Mouse (Mus musculus): ENCODE measurements around the gene Nr1h2. TPM values are rescaled to one million over a fixed set of nuclear protein-coding genes. Genes with fewer than 3 reads are reported as not detected.

Gene Nr1h2
- total and polyA plus RNA-seq, 3 experiments: 49.7 to 84.8 (median 53.7) TPM

DNA sequence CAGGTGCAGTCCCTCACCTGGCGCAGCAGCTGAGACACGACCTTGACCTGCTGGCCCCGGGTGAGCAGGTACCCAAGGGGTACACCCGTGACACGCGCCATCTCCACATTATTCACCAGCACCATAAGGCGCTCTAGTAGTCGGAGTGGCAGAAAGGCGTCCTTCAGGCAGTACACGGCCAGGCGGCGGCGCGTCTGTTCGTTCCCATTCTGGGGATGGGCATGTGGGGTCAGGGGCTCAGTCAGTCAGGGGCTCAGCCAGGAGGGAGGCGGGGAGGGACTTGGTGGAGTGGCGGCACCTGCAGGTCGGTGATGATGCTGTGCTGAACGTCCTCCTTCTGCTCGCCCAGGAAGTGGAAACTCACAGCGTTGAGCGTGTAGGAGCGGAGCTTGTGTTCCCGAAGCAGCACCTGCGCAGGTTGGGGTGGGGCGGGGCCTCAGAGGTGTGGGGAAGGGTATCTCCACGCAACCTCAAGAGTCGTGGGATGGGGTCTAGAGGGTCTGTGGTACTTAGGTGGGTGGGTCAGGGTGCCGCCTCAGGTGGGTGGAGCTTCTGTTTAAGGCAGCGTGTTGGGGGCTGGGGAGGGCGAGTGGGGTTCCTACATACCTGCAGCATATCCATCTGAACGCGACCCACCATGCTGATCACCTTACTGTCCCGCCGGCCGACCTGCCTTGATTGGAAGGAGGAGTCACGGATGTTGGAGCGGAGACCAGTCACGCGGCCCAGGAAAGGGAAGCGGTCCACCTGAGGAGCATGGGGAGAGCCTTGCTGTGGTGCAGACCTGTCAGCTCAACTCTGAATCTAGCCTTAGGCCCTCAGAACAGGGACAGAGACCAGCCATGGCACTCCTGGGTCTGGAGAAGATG lies 14.8 kb downstream of the Nr1h2 start:
- no peak overlapping the region for H3K27ac ChIP-seq
- no peaks in the 10 kb centered on the region for H3K79me2 ChIP-seq (replicated peaks; ENCODE audit: control insufficient read depth, insufficient read depth, low read length)
- no peak overlapping the region for H3K9ac ChIP-seq (ENCODE audit: low read depth, low read length)
- 93% methylated on average over 41 of the region's 41 CpGs for WGBS
- H3K36me3 ChIP-seq (ENCODE audit: control insufficient read depth, insufficient read depth, low read length): no peaks in the 10 kb centered on the region
- no peak for DNase-seq
- no peak for TF ChIP-seq EP300 (IDR thresholded peaks at IDR 0.05; ENCODE audit: insufficient read depth, low read depth, low read length)
- no peak for TF ChIP-seq CTCF (IDR thresholded peaks at IDR 0.05)
- no peaks in the 10 kb centered on the region for H3K27me3 ChIP-seq (ENCODE audit: control insufficient read depth, insufficient read depth, low read length)
- H3K4me3 ChIP-seq: no peak overlapping the region
- H3K4me1 ChIP-seq (ENCODE audit: control insufficient read depth, insufficient read depth, low read length): no peaks in the 10 kb centered on the region
- intact Hi-C loops (cut with DNase I): no loop called here

GRCm38 (mm10) chr7:44537496-44537895 lies 16.3 kb downstream of the Nr1h2 start:
- no peaks in the 10 kb centered on the region for H3K36me3 ChIP-seq (ENCODE audit: control insufficient read depth, insufficient read depth, low read length)
- H3K27me3 ChIP-seq (ENCODE audit: control insufficient read depth, insufficient read depth, low read length): no peaks in the 10 kb centered on the region
- TF ChIP-seq POLR2A (IDR thresholded peaks at IDR 0.05; ENCODE audit: insufficient read depth, low read depth, low read length) (no peak), CTCF (IDR thresholded peaks at IDR 0.05) (no peak), EP300 (IDR thresholded peaks at IDR 0.05; ENCODE audit: insufficient read depth, low read depth, low read length) (no peak)
- H3K79me2 ChIP-seq (replicated peaks; ENCODE audit: control insufficient read depth, insufficient read depth, low read length): no peaks in the 10 kb centered on the region
- no peak overlapping the region for H3K9ac ChIP-seq (ENCODE audit: low read depth, low read length)
- no peak overlapping the region for H3K4me3 ChIP-seq
- intact Hi-C loops (cut with DNase I): no loop called here
- no peaks in the 10 kb centered on the region for H3K4me1 ChIP-seq (ENCODE audit: control insufficient read depth, insufficient read depth, low read length)
- H3K27ac ChIP-seq: no peak overlapping the region
- WGBS: 92% methylated on average over 13 of the region's 13 CpGs
- no peak for DNase-seq

DNA sequence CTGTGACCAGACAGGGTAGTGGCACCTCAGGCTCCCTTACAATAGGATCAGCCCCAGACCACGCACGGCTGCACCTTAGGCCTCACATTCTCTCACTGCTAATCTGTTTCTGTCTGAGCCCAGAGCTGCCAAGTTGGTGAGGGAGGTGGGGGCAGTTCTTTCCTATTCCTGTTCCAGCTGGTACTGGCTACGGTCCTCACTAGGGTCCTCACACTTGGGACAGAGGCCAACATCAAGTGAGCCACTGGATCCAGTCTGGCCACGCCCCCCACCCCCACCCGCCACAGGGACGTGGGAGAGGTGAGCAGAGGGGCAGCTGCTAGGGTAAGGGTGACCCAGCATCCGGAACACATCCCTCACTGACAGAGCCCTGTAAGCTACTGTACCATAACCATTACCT lies 16.7 kb downstream of the Nr1h2 start:
- Histone ChIP-seq H3K36me3 (ENCODE audit: control insufficient read depth, insufficient read depth, low read length) (no peaks in the 10 kb centered on the region), H3K9ac (ENCODE audit: low read depth, low read length) (no peak overlapping the region), H3K4me3 (no peak overlapping the region), H3K27ac (no peak overlapping the region), H3K4me1 (ENCODE audit: control insufficient read depth, insufficient read depth, low read length) (no peaks in the 10 kb centered on the region), H3K27me3 (ENCODE audit: control insufficient read depth, insufficient read depth, low read length) (no peaks in the 10 kb centered on the region), H3K79me2 (replicated peaks; ENCODE audit: control insufficient read depth, insufficient read depth, low read length) (no peaks in the 10 kb centered on the region)
- TF ChIP-seq EP300 (IDR thresholded peaks at IDR 0.05; ENCODE audit: insufficient read depth, low read depth, low read length): no peak
- no peak for TF ChIP-seq POLR2A (IDR thresholded peaks at IDR 0.05; ENCODE audit: insufficient read depth, low read depth, low read length)
- no peak for TF ChIP-seq CTCF (IDR thresholded peaks at IDR 0.05)
- intact Hi-C loops (cut with DNase I): no loop called here
- WGBS: 70% methylated on average over 7 of the region's 7 CpGs
- DNase-seq: no peak

- Histone ChIP-seq H3K27me3 (ENCODE audit: control insufficient read depth, insufficient read depth, low read length) (no peaks in the 10 kb centered on the region), H3K27ac (no peak overlapping the region), H3K4me1 (ENCODE audit: control insufficient read depth, insufficient read depth, low read length) (no peaks in the 10 kb centered on the region), H3K79me2 (replicated peaks; ENCODE audit: control insufficient read depth, insufficient read depth, low read length) (no peaks in the 10 kb centered on the region), H3K4me3 (no peak overlapping the region), H3K9ac (ENCODE audit: low read depth, low read length) (no peak overlapping the region), H3K36me3 (ENCODE audit: control insufficient read depth, insufficient read depth, low read length) (no peaks in the 10 kb centered on the region)
- peak in 1 of 2 experiments; percentile 32 for DNase-seq
- TF ChIP-seq EP300 (IDR thresholded peaks at IDR 0.05; ENCODE audit: insufficient read depth, low read depth, low read length) (no peak), CTCF (IDR thresholded peaks at IDR 0.05) (no peak), POLR2A (IDR thresholded peaks at IDR 0.05; ENCODE audit: insufficient read depth, low read depth, low read length) (no peak)
- intact Hi-C loops (cut with DNase I): no loop called here
- WGBS: 60% methylated on average over 6 of the region's 6 CpGs
These were observed 17.2 kb downstream of the Nr1h2 start for GRCm38 (mm10) chr7:44536590-44536968.

DNA sequence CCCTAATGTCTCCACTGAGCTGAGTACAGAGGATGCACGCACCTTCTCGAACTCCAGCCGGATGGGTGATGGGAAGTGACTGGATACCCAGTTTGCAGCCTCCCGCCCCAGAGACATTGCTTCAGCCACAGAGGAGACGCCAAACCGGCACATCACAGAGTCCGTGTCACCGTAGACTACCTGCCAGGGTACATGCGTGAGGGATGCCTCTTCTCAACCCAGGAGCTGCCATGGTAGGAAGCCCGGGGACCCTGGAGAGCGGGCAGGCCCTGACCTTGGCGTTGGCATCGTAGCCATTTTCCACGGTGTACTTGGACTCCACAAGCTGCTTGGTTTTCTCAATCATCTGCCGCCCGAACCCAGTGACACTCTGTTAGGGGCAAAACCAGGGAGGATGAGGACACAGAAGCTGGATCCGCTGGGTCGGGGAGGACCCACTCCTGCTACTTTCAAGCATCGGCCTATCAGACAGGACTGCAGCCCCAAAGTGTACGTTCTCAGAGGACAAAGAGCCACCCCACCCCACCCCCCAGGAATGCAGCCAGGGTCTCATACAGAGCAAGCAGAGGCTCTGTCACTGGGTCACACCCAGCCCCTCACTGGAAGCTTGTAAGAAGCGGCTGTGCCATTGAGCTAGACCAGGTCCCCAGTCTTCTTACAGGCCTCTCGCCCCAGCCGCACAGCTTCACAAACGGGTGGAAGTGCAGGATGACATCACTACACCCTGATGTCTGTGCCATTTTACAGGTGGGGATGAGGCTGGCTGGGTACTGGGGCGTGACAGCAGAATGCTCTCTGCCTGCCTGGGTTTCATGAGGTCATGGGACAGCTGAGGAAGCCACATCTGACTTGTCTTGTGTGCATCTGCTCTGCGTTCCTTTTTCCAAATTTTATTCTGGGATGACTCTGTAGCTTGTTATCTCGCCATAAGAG lies 17.8 kb downstream of the Nr1h2 start:
- no peaks in the 10 kb centered on the region for H3K79me2 ChIP-seq (replicated peaks; ENCODE audit: control insufficient read depth, insufficient read depth, low read length)
- no peak overlapping the region for H3K9ac ChIP-seq (ENCODE audit: low read depth, low read length)
- no peak for TF ChIP-seq POLR2A (IDR thresholded peaks at IDR 0.05; ENCODE audit: insufficient read depth, low read depth, low read length)
- TF ChIP-seq EP300 (IDR thresholded peaks at IDR 0.05; ENCODE audit: insufficient read depth, low read depth, low read length): no peak
- no peak for TF ChIP-seq CTCF (IDR thresholded peaks at IDR 0.05)
- intact Hi-C loops (cut with DNase I): no loop called here
- 90% methylated on average over 27 of the region's 27 CpGs for WGBS
- H3K4me1 ChIP-seq (ENCODE audit: control insufficient read depth, insufficient read depth, low read length): no peaks in the 10 kb centered on the region
- no peaks in the 10 kb centered on the region for H3K27me3 ChIP-seq (ENCODE audit: control insufficient read depth, insufficient read depth, low read length)
- no peak for DNase-seq
- H3K4me3 ChIP-seq: no peak overlapping the region
- no peaks in the 10 kb centered on the region for H3K36me3 ChIP-seq (ENCODE audit: control insufficient read depth, insufficient read depth, low read length)
- H3K27ac ChIP-seq: no peak overlapping the region

Data from heart, adult 2 months (tissue).